Mouse (Mus musculus) cerebellum, adult 2 months (tissue): Measurements from ENCODE around the gene Mrgprx1.

ENCODE experiments used
- CTCF ChIP-seq: fragments of 200-500 bp; IDR thresholded peaks from 2 replicates; pipeline ENCODE4 v1.5.1; 2011; ENCODE audit warnings: low read depth, mild to moderate bottlenecking, control low read depth, low read length, moderate library complexity, borderline replicate concordance; ENCODE audit not compliant: insufficient read depth
- POLR2A ChIP-seq: fragments of 200-500 bp; IDR thresholded peaks from 2 replicates; pipeline ENCODE4 v1.6.1; 2011; ENCODE audit warnings: low read length, control low read depth, borderline replicate concordance; ENCODE audit not compliant: insufficient read depth

DNA sequence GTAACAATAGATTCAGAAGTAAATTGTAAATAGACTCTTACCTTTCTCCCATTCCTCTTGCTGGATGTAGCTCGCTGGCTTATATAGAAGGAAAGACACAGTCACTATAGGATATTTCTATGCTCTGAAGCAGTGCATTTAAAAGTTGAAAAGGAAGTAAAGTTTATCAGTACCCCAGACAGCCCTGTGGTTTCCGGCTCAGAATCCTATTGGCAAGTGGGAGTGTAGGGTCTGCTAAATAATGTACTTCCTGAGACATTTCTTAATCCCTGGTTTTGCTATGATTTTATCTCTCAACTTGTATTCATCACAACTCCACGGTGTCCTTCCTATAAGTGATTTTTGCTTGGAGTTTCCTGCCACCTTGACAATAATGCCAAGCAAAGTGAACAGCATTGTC is 31.7 kb downstream of the Mrgprx1 start:
- TF ChIP-seq CTCF = no peak
- TF ChIP-seq POLR2A = no peak
